Mouse (Mus musculus) left cerebral cortex, postnatal 4 days (tissue): ENCODE measurements around the gene Cyp4a12b. TPM values are rescaled to one million over a fixed set of nuclear protein-coding genes. Genes with fewer than 3 reads are reported as not detected.
"Not testable (repeated sequence)": the region's sequence is repeated elsewhere in the genome, so short reads cannot be mapped to it uniquely, and the experiment has no call there.

Experiments
- DNase-seq: peaks from one replicate; pipeline ENCODE4 v3.0.0-alpha.2; 2022
- intact Hi-C: fragments of 180-260 bp; cut with DNase I; formaldehyde crosslinking; loops from one replicate; pipeline ENCODE4 v1.15.1; 2025
- total RNA-seq, 2 experiments: library from RNA; stranded (reverse); gene quantifications; 2 replicates each; pipeline ENCODE4 v1.2.3; 2021

Gene Cyp4a12b
- not detected for total RNA-seq

DNA sequence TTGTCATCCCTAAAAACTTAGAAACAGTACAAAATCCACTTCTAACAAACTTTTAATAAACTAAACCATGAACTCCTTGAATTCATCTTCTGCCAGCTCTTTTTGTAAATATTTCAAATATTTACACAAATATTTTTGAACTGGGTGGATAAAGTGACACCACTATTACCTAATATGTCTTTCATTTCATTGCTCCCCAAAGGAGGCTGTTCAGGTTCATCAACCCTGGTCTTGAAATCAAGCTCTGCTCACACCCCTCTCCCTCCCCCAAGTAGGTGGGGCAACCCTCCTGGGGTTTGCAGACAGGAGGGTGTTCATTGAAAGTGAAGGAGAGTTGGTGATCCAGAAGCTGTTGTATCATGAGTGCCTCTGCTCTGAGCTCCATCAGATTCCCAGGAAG is at the start of gene Cyp4a12b:
Gene Cyp4a12b, plus strand, starts transcription at position 301 of the 400 bp plus-strand sequence.
- DNase-seq, intact Hi-C loops: not testable (repeated sequence)

DNA sequence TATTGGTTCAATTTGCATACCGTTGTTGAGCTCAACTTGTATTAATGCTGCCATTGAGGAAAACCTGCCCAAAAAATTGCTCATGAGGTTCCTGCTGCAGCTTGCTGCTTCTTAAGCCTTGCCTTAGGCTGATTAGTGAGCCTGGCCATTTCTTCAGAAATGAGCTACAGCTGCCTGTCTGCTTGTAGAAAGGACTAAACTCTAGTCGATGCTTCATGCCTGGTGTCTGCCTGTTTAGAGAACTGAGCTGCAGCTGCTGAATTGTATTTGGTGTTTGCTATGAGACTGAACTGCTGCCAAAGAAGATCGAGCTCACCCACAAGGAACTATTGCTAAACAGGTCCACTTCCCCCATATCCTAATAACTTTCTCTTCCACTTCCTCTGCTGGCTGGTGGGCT is 45.8 kb upstream of the Cyp4a12b start:
- intact Hi-C loops, DNase-seq: not testable (repeated sequence)

DNA sequence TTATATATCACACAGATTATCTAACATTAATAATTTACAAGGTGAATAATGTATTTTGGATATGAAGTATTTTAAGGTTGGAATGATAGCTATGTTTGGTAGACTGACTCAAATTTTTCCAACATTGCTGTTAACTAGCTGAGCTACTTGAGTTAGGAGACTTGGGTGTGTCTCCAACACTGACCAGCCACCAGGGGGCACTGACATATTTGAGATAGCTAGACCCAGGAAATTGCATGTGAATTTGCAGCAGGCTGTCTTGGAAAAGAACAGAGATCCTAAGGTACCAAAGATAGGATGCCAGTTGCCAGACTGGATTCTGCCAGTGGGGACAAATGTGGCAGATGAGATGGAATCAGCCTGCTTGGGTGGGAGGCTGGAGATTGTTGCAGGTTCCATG is 43.4 kb upstream of the Cyp4a12b start:
- intact Hi-C loops, DNase-seq: not testable (repeated sequence)

GRCm38 (mm10) chr4:115396256-115396655 is 15.2 kb upstream of the Cyp4a12b start:
- not testable (repeated sequence) for DNase-seq

GRCm38 (mm10) chr4:115396950-115397349 is 14.5 kb upstream of the Cyp4a12b start:
- intact Hi-C loops, DNase-seq: not testable (repeated sequence)

More at GRCm38 (mm10) chr4:115396256-115396655, 15.2 kb upstream of the Cyp4a12b start:
- intact Hi-C loops: not testable (repeated sequence)

GRCm38 (mm10) chr4:115450577-115451137 is 39.2 kb downstream of the Cyp4a12b start:
- DNase-seq: no peak
- intact Hi-C loops: no loop called here

GRCm38 (mm10) chr4:115452304-115452703 is 40.9 kb downstream of the Cyp4a12b start, which contains the start of gene Cyp4a30b:
Cyp4a30b (plus strand) TSS chr4:115452604.
- intact Hi-C loops: no loop called here
- no peak for DNase-seq

- intact Hi-C loops, DNase-seq: not testable (repeated sequence)
Measured at GRCm38 (mm10) chr4:115473585-115473984, 62.2 kb downstream of the Cyp4a12b start.

- intact Hi-C loops: not testable (repeated sequence)
- DNase-seq: peak; percentile 2
Measured at GRCm38 (mm10) chr4:115476051-115476450, 64.6 kb downstream of the Cyp4a12b start.

DNA sequence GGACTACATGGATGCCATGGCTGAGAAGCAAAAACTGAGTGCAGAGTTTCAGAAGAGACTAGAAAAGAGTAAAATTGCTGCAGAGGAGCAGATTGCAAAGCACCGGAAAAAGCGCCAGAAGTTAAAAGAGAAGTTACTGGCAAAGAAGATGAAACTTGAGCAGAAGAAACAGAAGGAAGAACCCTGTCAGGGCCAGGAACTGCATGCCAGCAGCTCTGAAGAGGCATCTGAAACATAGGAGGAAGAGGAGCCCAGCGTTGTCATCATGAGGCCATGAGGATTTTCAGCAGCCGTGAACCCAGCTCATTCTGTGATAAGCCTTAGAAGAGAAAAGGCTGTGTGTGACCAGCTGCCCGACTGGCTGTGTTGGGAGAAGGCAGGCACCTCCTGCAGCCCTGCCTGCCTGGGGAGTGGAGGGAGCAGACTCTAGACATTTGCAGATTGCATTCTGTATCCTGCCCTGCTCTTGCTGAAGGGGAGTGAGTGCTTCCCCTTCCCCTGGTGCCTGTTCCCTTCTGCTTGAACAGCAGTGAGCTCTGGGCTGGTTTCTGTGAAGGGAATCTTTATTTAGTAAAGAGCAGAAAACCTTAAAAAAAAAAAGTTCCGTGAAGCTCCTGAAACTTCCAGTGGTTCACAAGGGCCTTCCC is 69.7 kb downstream of the Cyp4a12b start:
- intact Hi-C loops: no loop called here
- no peak for DNase-seq

Other genes with a start within 250 kb of the Cyp4a12b start
- gene Cyp4a29, start 169.5 kb upstream of the Cyp4a12b start, total RNA-seq: not detected
- not detected for gene Cyp4a12a, start 112.6 kb upstream of the Cyp4a12b start, total RNA-seq
- not detected for gene Cyp4a30b, start 41.0 kb downstream of the Cyp4a12b start, total RNA-seq
- not detected for gene Cyp4a14, start 84.5 kb downstream of the Cyp4a12b start, total RNA-seq
- gene Cyp4a10, start 106.6 kb downstream of the Cyp4a12b start, total RNA-seq: not detected
- gene Cyp4a31, start 152.0 kb downstream of the Cyp4a12b start, total RNA-seq: not detected
- gene Cyp4a32, start 189.3 kb downstream of the Cyp4a12b start, total RNA-seq: not detected
- gene Cyp4b1, start 236.1 kb downstream of the Cyp4a12b start, total RNA-seq: 1 to 10 TPM; 3.7 to 4.3 TPM